Mouse (Mus musculus): ENCODE data around the gene Ubxn1. TPM values are rescaled to one million over a fixed set of nuclear protein-coding genes. Genes with fewer than 3 reads are reported as not detected.

The Ubxn1 gene
- total and polyA plus RNA-seq, 3 experiments: 102 to 309 (median 203) TPM

GRCm38 (mm10) chr19:8842961-8843360, 28.3 kb upstream of the Ubxn1 start:
- ATAC-seq (ENCODE audit: extremely low read depth, insufficient number of reproducible peaks, low FRiP score, poor library complexity, severe bottlenecking) (no peak), DNase-seq (ENCODE audit: low spot score) (no peak)
- TF ChIP-seq GATA1 (IDR thresholded peaks at IDR 0.05; ENCODE audit: borderline replicate concordance, low read length): no peak
- no peaks in the 10 kb centered on the region for H3K9me3 ChIP-seq (replicated peaks)
- H3K27me3 ChIP-seq (ENCODE audit: insufficient read depth, low read length): no peaks in the 10 kb centered on the region
- H3K36me3 ChIP-seq (replicated peaks): peaks cover 94% of the 10 kb centered on the region
- peaks cover 7% of the 10 kb centered on the region; the same call in 1 of the 2 replicates for H3K4me1 ChIP-seq (ENCODE audit: insufficient read depth, low read depth, low read length)
- H3K4me3 ChIP-seq (ENCODE audit: low read depth, low read length): no peak overlapping the region

GRCm38 (mm10) chr19:8844371-8845129, 26.7 kb upstream of the Ubxn1 start:
- TF ChIP-seq CTCF (IDR thresholded peaks at IDR 0.05; ENCODE audit: low read depth, low read length): peak; percentile 52
- no peak for TF ChIP-seq GATA2 (IDR thresholded peaks at IDR 0.05; ENCODE audit: borderline replicate concordance, low read depth, low read length)
- ATAC-seq (ENCODE audit: extremely low read depth, insufficient number of reproducible peaks, low FRiP score, poor library complexity, severe bottlenecking): no peak
- Histone ChIP-seq H3K4me3 (ENCODE audit: low read depth, low read length) (no peak overlapping the region), H3K27me3 (ENCODE audit: insufficient read depth, low read length) (no peaks in the 10 kb centered on the region), H3K4me1 (ENCODE audit: insufficient read depth, low read depth, low read length) (peaks cover 4% of the 10 kb centered on the region; the same call in 1 of the 2 replicates), H3K9me3 (replicated peaks) (no peaks in the 10 kb centered on the region), H3K36me3 (replicated peaks) (peaks cover 94% of the 10 kb centered on the region)
- DNase-seq (ENCODE audit: low spot score): peak; percentile 53

GRCm38 (mm10) chr19:8848356-8848755, 22.9 kb upstream of the Ubxn1 start:
- H3K4me3 ChIP-seq (ENCODE audit: low read depth, low read length): no peak overlapping the region
- H3K9me3 ChIP-seq (replicated peaks): no peaks in the 10 kb centered on the region
- no peak for TF ChIP-seq POLR2AphosphoS5 (IDR thresholded peaks at IDR 0.05; ENCODE audit: insufficient replicate concordance, low read depth, low read length)
- TF ChIP-seq TAL1 (conservative IDR thresholded peaks at IDR 0.05; ENCODE audit: low read depth, low read length): no peak
- no peak for TF ChIP-seq GATA2 (IDR thresholded peaks at IDR 0.05; ENCODE audit: borderline replicate concordance, low read depth, low read length)
- no peak for TF ChIP-seq GATA1 (IDR thresholded peaks at IDR 0.05; ENCODE audit: borderline replicate concordance, low read length)
- no peak for TF ChIP-seq CTCF (IDR thresholded peaks at IDR 0.05; ENCODE audit: low read depth, low read length)
- peaks cover 7% of the 10 kb centered on the region; the same call in 1 of the 2 replicates for H3K4me1 ChIP-seq (ENCODE audit: insufficient read depth, low read depth, low read length)
- no peak for DNase-seq (ENCODE audit: low spot score)
- no peak for ATAC-seq (ENCODE audit: extremely low read depth, insufficient number of reproducible peaks, low FRiP score, poor library complexity, severe bottlenecking)
- H3K36me3 ChIP-seq (replicated peaks): peaks cover 59% of the 10 kb centered on the region
- H3K27me3 ChIP-seq (ENCODE audit: insufficient read depth, low read length): peaks cover 10% of the 10 kb centered on the region

GRCm38 (mm10) chr19:8850402-8850901, 20.8 kb upstream of the Ubxn1 start, which contains the start of gene Lrrn4cl:
TSS of gene Lrrn4cl (plus strand) at chr19:8850768.
- ATAC-seq (ENCODE audit: extremely low read depth, insufficient number of reproducible peaks, low FRiP score, poor library complexity, severe bottlenecking) (no peak), DNase-seq (ENCODE audit: low spot score) (no peak)
- Histone ChIP-seq H3K27me3 (ENCODE audit: insufficient read depth, low read length) (peaks cover 12% of the 10 kb centered on the region), H3K4me3 (ENCODE audit: low read depth, low read length) (no peak within 1 kb of the TSS), H3K4me1 (ENCODE audit: insufficient read depth, low read depth, low read length) (peaks cover 7% of the 10 kb centered on the region; the same call in 1 of the 2 replicates), H3K36me3 (replicated peaks) (peaks cover 40% of the 10 kb centered on the region), H3K9me3 (replicated peaks) (no peaks in the 10 kb centered on the region)
- no peak for TF ChIP-seq GATA2 (IDR thresholded peaks at IDR 0.05; ENCODE audit: borderline replicate concordance, low read depth, low read length)
- no peak for TF ChIP-seq TAL1 (conservative IDR thresholded peaks at IDR 0.05; ENCODE audit: low read depth, low read length)
- TF ChIP-seq GATA1 (IDR thresholded peaks at IDR 0.05; ENCODE audit: borderline replicate concordance, low read length): no peak
- TF ChIP-seq CTCF (IDR thresholded peaks at IDR 0.05; ENCODE audit: low read depth, low read length): no peak
- no peak for TF ChIP-seq POLR2AphosphoS5 (IDR thresholded peaks at IDR 0.05; ENCODE audit: insufficient replicate concordance, low read depth, low read length)

GRCm38 (mm10) chr19:8851639-8852038, 19.7 kb upstream of the Ubxn1 start:
- ATAC-seq (ENCODE audit: extremely low read depth, insufficient number of reproducible peaks, low FRiP score, poor library complexity, severe bottlenecking) (no peak), DNase-seq (ENCODE audit: low spot score) (no peak)
- Histone ChIP-seq H3K4me3 (ENCODE audit: low read depth, low read length) (no peak overlapping the region), H3K36me3 (replicated peaks) (peaks cover 28% of the 10 kb centered on the region), H3K4me1 (ENCODE audit: insufficient read depth, low read depth, low read length) (peaks cover 7% of the 10 kb centered on the region; the same call in 1 of the 2 replicates), H3K9me3 (replicated peaks) (no peaks in the 10 kb centered on the region), H3K27me3 (ENCODE audit: insufficient read depth, low read length) (peaks cover 12% of the 10 kb centered on the region)
- TF ChIP-seq POLR2AphosphoS5 (IDR thresholded peaks at IDR 0.05; ENCODE audit: insufficient replicate concordance, low read depth, low read length) (no peak), GATA2 (IDR thresholded peaks at IDR 0.05; ENCODE audit: borderline replicate concordance, low read depth, low read length) (no peak), CTCF (IDR thresholded peaks at IDR 0.05; ENCODE audit: low read depth, low read length) (no peak), TAL1 (conservative IDR thresholded peaks at IDR 0.05; ENCODE audit: low read depth, low read length) (no peak), GATA1 (IDR thresholded peaks at IDR 0.05; ENCODE audit: borderline replicate concordance, low read length) (no peak)

GRCm38 (mm10) chr19:8852236-8852928, 18.9 kb upstream of the Ubxn1 start:
- Histone ChIP-seq H3K4me1 (ENCODE audit: insufficient read depth, low read depth, low read length) (0 out of 2 replicates have a peak, but pooled peaks cover 3% of the 10 kb centered on the region), H3K9me3 (replicated peaks) (no peaks in the 10 kb centered on the region), H3K4me3 (ENCODE audit: low read depth, low read length) (no peak overlapping the region), H3K36me3 (replicated peaks) (peaks cover 20% of the 10 kb centered on the region), H3K27me3 (ENCODE audit: insufficient read depth, low read length) (peaks cover 12% of the 10 kb centered on the region)
- TF ChIP-seq TAL1 (conservative IDR thresholded peaks at IDR 0.05; ENCODE audit: low read depth, low read length) (no peak), GATA2 (IDR thresholded peaks at IDR 0.05; ENCODE audit: borderline replicate concordance, low read depth, low read length) (no peak), POLR2AphosphoS5 (IDR thresholded peaks at IDR 0.05; ENCODE audit: insufficient replicate concordance, low read depth, low read length) (no peak), GATA1 (IDR thresholded peaks at IDR 0.05; ENCODE audit: borderline replicate concordance, low read length) (no peak), CTCF (IDR thresholded peaks at IDR 0.05; ENCODE audit: low read depth, low read length) (no peak)
- DNase-seq (ENCODE audit: low spot score): no peak
- no peak for ATAC-seq (ENCODE audit: extremely low read depth, insufficient number of reproducible peaks, low FRiP score, poor library complexity, severe bottlenecking)
